Mouse (Mus musculus): ENCODE measurements around the gene Irx2. TPM values are rescaled to one million over a fixed set of nuclear protein-coding genes. Genes with fewer than 3 reads are reported as not detected.

Gene Irx2
- polyA plus RNA-seq (2017; shearing (Covaris generic)) = not detected

- ATAC-seq = no peak
These were observed at the start of gene Irx2 for GRCm38 (mm10) chr13:72628462-72628916. Gene Irx2, plus strand, starts transcription at chr13:72628820.

GRCm38 (mm10) chr13:72581276-72581675 is 47.3 kb upstream of the Irx2 start:
- no peak for ATAC-seq

GRCm38 (mm10) chr13:72592526-72592925 is 36.1 kb upstream of the Irx2 start:
- no peak for ATAC-seq

- ATAC-seq = no peak
These were observed 35.3 kb upstream of the Irx2 start for GRCm38 (mm10) chr13:72593310-72593709.

GRCm38 (mm10) chr13:72593710-72594111 is 34.9 kb upstream of the Irx2 start:
- no peak for ATAC-seq

GRCm38 (mm10) chr13:72599254-72599653 is 29.4 kb upstream of the Irx2 start:
- no peak for ATAC-seq

- no peak for ATAC-seq
These were observed 19.9 kb upstream of the Irx2 start for GRCm38 (mm10) chr13:72608706-72609105.

- no peak for ATAC-seq
These were observed 18.3 kb upstream of the Irx2 start for GRCm38 (mm10) chr13:72610277-72610676.

GRCm38 (mm10) chr13:72623926-72624846 is 4.4 kb upstream of the Irx2 start:
- ATAC-seq = no peak

GRCm38 (mm10) chr13:72624847-72625170 is 3.8 kb upstream of the Irx2 start:
- ATAC-seq = no peak

GRCm38 (mm10) chr13:72625236-72625950 is 3.2 kb upstream of the Irx2 start:
- ATAC-seq = no peak

- ATAC-seq = no peak
These were observed 964 bp upstream of the Irx2 start for GRCm38 (mm10) chr13:72627391-72628321.

GRCm38 (mm10) chr13:72628935-72629631 is 463 bp downstream of the Irx2 start:
- no peak for ATAC-seq

- no peak for ATAC-seq
These were observed 1.2 kb downstream of the Irx2 start for GRCm38 (mm10) chr13:72629806-72630205.

- ATAC-seq = no peak
These were observed 2.1 kb downstream of the Irx2 start for GRCm38 (mm10) chr13:72630501-72631372.

GRCm38 (mm10) chr13:72631373-72632021 is 2.9 kb downstream of the Irx2 start:
- no peak for ATAC-seq

GRCm38 (mm10) chr13:72632361-72632760 is 3.7 kb downstream of the Irx2 start:
- ATAC-seq = no peak

GRCm38 (mm10) chr13:72633097-72633496 is 4.5 kb downstream of the Irx2 start:
- ATAC-seq = no peak

- no peak for ATAC-seq
These were observed 6.2 kb downstream of the Irx2 start for GRCm38 (mm10) chr13:72634752-72635315.

- ATAC-seq = no peak
These were observed 7.8 kb downstream of the Irx2 start for GRCm38 (mm10) chr13:72636331-72636851.
